Mouse (Mus musculus) sigmoid colon, adult 10 weeks (tissue): ENCODE data around the gene 4930452B06Rik. TPM values are rescaled to one million over a fixed set of nuclear protein-coding genes. Genes with fewer than 3 reads are reported as not detected.

Experiments used
- polyA plus RNA-seq: library from polyadenylated mRNA; stranded (reverse); fragments of 350-450 nt; fragmentation: Illumina TruSeq; extraction: RNeasy Lipid Tissue Mini Kit (QIAGEN cat#74804); gene quantifications from one replicate; pipeline ENCODE4 v1.2.3, GENCODE M21; 2014; ENCODE audit warnings: low read depth, low replicate concordance

4930452B06Rik gene
- 0.91 TPM for polyA plus RNA-seq

GRCm38 (mm10) chr14:8665636-8666411, at the start of gene 4930452B06Rik:
Gene 4930452B06Rik (minus strand): TSS chr14:8666240.

